Mouse (Mus musculus) gastrocnemius, postnatal 14 days (tissue): ENCODE data around the gene Nsun5. TPM values are rescaled to one million over a fixed set of nuclear protein-coding genes. Genes with fewer than 3 reads are reported as not detected.
A peak's percentile ranks its signal among the peaks of the same experiment; 100 is the strongest.

Source experiments
- DNase-seq: peaks from one replicate; pipeline ENCODE4 v3.0.0; 2021; ENCODE audit warnings: mixed read lengths
- intact Hi-C: fragments of 180-260 bp; cut with DNase I; formaldehyde crosslinking; loops from one replicate; pipeline ENCODE4 v1.15.1; 2025; ENCODE audit warnings: low total_unique reads
- long read RNA-seq, 2 experiments: library from polyadenylated mRNA; stranded (forward); transcript quantifications; one replicate each; pipeline ENCODE4 v2.0.0; 2021
- total RNA-seq, 2 experiments: library from RNA; stranded (reverse); gene quantifications; 2 replicates each; pipeline ENCODE4 v1.2.3; 2021

Nsun5 gene
- total RNA-seq, result 1 to 10 TPM; 5.2 to 8.1 TPM
- long read RNA-seq, experiment 1, transcript Nsun5-201 (10 exons, 2,243 nt), result major isoform, 7 of 9 reads
- long read RNA-seq, experiment 1, partial matches to known transcripts, result 0 of 9 reads
- long read RNA-seq, experiment 1, other reads (novel, unspliced or antisense), result 2 of 9 reads
- long read RNA-seq, experiment 2, transcript Nsun5-201 (10 exons, 2,243 nt), result major isoform, 16 of 18 reads
- long read RNA-seq, experiment 2, partial matches to known transcripts, result 0 of 18 reads
- long read RNA-seq, experiment 2, other reads (novel, unspliced or antisense), result 2 of 18 reads

DNA sequence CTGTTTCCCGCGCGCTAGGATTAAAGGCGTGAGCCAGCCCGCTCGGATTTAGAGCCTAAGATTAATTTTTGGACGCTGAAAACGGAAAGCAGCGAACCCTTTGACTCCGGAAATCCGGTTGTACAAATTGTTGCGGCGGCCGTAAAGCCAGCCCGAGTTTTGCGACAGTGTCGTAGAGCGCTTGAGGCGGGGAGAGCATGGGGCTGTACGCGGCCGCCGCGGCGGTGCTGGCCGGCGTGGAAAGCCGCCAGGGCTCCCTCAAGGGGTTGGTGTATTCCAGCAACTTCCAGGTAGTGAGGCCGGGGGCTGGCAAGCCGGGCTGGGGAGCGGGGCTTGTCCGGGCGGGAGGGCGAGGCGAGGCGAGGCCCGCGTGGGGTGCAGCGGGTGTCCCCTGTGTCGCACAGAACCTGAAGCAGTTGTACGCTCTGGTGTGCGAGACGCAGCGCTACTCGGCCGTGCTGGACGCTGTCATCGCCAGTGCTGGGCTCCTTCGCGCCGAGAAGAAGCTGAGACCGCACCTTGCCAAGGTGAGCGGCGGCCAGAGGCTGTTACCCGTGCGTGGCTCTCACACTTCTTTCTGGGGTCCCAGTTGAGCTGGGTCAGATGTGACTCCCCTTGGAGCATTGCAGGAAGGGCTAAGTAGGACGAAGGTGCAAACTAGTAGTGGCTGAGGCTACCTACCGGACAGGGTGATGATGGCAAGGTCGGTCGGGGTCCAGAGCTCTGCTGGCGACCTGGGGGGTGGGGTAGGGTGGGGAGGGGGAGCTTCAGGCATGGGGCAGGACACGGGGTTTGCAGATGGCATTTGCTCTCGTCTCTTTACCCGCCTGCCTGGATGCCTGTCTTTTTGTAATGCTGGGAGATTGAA, at the start of gene Nsun5:
TSS of gene Nsun5 (plus strand) at position 167 of the 868 bp plus-strand sequence.
- peak; percentile 95 for DNase-seq
- intact Hi-C loops, result no loop called here

GRCm38 (mm10) chr5:135322197-135322596, 47.6 kb upstream of the Nsun5 start:
- intact Hi-C loops, result no loop called here
- no peak for DNase-seq

GRCm38 (mm10) chr5:135326121-135326659, 43.6 kb upstream of the Nsun5 start:
- intact Hi-C loops, result no loop called here
- DNase-seq, result no peak

- intact Hi-C loops, result no loop called here
- no peak for DNase-seq
These were observed 40.3 kb upstream of the Nsun5 start for GRCm38 (mm10) chr5:135329471-135329870.

GRCm38 (mm10) chr5:135330201-135330600, 39.6 kb upstream of the Nsun5 start:
- intact Hi-C loops, result no loop called here
- no peak for DNase-seq

DNA sequence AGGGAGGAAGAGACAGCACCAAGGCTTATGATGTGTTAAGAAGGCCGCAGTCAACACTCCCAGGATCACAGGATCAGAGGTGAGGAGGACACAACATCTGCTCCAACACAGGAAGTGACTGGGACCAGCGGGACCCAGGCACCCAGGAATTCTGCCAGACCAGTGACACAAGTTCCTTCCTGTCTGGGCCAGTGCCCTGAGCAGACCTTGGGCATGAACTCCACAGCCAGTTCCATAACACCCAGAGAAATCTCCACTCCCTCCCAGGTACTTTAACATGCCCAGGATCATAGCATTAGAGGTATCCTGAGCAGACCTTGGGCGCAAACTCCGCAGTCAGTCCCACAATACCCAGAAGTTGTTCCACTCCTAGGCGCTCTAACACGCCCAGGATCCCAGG, 38.6 kb upstream of the Nsun5 start:
- intact Hi-C loops, result no loop called here
- DNase-seq, result no peak

GRCm38 (mm10) chr5:135337575-135337974, 32.2 kb upstream of the Nsun5 start:
- intact Hi-C loops, result no loop called here
- DNase-seq, result no peak

DNA sequence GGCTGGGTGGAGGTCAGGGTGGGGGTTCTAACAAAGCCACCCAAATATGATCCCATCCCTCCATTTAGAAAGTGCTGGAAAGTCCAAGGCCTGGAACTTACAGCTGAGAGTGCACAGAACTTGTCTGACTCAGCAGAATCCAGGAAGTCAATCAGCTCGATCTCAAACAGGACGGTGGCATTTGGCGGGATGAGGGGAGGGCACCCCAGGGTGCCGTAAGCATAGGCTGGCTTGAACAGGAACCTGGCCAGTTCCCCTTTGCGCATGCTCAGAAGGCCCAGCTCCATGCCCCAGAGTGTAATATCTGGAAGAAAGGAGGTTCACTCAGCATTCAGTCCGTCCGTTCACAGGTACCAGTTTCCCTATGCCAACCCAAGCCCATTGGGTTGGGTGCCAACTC, 23.8 kb upstream of the Nsun5 start:
- DNase-seq, result no peak
- intact Hi-C loops, result no loop called here

DNA sequence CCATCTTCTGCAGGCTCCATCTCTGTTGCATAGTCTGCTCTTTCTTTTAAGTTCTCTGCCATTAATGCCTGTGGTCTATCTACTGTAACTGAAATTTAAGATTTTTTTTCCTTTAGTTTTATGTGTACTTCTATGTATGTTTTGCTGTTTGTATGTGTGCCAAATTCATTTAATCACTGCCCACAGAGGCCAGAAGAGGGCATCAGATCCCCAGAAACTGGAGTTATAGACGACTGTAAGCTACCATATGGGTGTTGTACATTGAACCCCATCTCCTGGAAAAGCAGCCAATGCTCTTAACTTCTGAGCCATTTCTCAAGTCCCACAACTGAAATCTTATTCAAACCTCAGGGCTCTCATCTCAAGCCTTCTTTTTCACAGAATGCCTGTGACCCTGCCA, 23.3 kb upstream of the Nsun5 start:
- intact Hi-C loops, result no loop called here
- no peak for DNase-seq

DNA sequence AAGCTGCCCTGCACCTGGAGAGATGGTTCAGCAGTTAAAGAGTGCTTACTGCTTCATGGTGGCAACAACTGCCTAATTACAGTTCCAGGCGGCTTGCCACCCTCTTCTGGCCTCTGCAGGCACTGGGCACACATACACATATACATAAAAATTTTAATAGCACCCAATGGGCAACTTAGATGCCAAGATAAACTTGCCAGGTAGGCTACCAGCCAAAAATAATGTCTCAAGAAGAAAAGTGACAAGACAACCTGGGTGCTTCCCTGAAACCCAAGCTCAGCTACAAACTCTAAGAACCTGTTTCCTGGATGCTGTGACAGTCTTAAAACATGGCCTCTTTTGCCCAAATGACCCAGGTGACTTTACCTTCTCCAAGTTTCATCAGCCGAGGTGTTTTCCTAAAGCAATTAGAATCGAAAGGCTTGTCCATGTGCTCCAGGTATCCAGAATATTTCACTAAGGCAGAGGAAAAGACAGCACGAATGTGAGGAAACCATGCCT, 22.2 kb upstream of the Nsun5 start:
- no peak for DNase-seq
- intact Hi-C loops, result no loop called here

DNA sequence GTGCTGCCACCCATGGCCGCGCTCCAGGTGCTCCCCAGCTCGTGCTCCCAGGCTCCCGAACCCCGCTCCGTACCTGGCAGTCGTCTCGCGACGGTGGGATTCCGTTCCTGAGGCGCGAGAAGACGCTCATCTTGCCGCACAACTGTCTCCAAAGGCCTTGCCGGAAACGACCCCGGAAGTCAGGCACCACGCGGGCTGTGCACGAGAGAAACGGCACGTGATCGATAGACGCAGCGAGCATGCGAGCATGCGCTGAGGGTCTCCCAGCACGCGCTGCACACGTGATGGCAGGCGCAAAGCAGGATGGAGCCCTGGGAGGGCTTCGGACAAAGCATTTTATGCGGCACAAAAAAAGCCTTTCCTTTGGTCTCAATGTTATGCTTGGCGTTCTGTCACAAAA, 19.9 kb upstream of the Nsun5 start, which contains the start of gene Fkbp6:
TSS of gene Fkbp6 (minus strand) at position 183 of the 400 bp plus-strand sequence.
- no peak for DNase-seq
- intact Hi-C loops, result no loop called here

GRCm38 (mm10) chr5:135351606-135352005, 18.1 kb upstream of the Nsun5 start:
- DNase-seq, result no peak
- intact Hi-C loops, result no loop called here

DNA sequence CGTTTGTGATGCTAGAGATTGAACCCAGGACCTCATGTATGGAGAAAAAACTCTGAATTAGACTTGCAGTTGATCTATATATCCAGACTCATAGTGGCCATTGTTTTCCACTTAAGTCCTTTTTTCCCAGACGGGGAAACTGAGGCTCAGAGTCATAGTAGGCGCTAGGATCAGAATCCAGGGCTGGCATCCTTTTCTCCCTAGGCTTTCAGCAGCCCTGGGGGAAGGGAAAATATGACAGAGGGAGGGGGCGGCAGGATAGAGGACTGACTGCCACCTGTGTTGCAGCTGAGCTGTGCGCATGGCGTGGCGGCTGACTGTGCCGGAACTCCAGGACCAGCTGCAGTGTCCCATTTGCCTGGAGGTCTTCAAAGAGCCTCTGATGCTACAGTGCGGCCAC, 16.8 kb upstream of the Nsun5 start, which contains the start of gene Trim50:
TSS of gene Trim50 (plus strand) at position 301 of the 400 bp plus-strand sequence.
- intact Hi-C loops, result no loop called here
- DNase-seq, result no peak

DNA sequence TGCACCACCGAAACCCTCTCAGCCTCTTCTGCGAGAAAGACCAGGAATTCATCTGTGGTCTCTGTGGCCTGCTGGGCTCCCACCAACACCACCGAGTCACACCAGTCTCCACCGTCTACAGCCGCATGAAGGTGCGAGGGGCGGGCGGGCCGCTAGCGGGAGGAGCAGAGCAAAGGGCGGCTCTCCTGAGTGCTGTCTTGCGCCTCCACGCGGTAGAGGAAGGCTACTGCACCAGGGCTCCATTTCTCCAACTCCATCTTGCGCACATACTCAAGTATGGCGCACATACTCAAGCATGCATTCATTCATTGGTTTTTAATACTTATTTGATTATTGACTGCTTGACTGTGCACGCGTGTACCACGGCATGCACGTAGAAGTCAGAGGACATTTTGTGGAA, 16.2 kb upstream of the Nsun5 start:
- DNase-seq, result no peak
- intact Hi-C loops, result no loop called here

DNA sequence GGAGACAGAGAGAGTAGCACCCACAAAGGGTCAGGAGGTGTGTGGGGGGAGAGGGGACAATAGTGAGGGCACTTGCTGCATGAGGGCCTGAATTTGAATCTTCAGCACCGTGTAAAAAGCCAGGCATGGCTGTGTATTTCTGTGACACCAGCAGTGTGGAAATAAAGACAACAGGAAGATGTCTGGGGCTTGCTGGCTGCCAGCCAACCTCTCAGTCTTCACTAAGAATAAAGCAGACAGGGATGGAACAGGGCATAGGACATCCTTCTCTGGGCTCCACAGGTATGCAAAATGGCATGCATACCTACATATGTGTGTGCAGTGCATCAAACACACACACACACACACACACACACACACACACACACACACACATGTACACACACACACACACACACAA, 13.7 kb upstream of the Nsun5 start:
- intact Hi-C loops, result no loop called here
- DNase-seq, result no peak

GRCm38 (mm10) chr5:135357556-135357955, 12.2 kb upstream of the Nsun5 start:
- intact Hi-C loops, result no loop called here
- no peak for DNase-seq

DNA sequence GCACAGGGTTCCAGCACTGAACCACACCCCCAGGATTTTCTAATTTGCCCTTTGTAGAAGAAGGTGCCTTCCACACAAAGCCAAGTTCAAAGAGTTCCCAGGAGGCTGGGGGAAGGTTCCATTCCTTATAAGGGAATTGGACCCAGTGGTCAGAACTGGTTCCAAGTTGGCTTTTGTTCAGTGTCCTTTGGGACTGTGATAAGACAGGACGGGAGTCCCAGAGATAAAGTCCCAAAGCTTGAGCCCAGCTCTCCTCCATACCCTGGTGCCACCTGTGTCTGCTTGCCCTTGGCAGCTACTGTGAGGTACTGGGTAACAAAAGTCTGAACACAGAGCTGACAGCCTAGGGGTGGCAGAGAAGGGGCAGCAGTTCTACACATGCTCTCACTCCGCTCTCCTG, 10.0 kb upstream of the Nsun5 start:
- intact Hi-C loops, result no loop called here
- DNase-seq, result no peak

DNA sequence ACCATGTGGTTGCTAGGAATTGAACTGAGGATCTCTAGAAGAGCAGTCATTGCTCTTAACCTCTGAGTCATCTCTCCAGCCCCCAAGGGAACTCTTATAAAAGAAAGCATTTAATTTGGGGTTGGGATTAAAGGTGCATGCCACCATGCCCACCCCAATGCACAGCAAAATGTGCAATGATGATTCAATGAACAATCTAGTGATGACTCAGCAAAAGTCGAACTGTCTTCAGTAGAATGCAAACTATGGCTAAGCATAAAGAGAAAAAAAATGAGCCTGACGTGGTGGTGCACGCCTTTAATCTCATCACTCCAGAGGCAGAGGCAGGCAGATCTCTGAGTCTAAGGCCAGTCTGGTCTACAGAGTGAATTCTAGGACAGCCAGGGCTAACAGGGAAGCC, 7.2 kb upstream of the Nsun5 start:
- intact Hi-C loops, result no loop called here
- no peak for DNase-seq

DNA sequence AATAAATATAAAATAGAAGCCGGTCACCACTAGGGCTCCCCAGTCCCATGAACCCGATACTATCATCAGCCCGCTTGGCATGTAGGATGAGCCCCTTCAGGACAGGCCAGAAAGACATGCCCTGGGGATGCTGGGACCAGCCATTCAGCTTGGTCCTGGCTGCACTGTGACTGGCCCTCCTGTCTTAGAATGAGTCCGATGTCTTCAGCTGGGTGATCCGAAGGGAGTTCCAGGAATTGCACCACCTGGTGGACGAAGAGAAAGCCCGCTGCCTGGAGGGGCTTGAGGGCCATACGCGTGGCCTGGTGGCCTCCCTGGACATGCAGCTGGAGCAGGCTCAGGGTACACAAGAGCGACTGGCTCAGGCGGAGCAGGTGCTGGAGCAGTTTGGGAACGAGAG, 6.2 kb upstream of the Nsun5 start:
- no peak for DNase-seq
- intact Hi-C loops, result no loop called here

DNA sequence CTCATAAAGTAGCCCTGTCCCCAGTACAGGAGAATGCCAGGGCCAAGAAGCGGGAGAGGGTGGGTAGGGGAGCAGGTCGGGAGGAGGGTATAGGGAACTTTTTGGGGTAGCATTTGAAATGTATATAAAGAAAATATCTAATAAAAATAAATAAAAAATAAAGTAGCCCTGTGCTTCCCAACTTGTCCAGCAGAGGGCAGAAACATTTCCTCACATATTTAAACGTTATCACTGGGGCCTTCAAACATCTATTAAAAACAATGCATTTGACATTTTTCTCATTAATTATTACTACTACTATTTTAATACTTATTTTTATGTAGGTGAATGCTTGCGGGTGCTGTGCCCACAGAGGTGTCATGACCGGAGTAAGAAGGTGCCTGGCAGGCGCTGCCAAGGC, 1.9 kb upstream of the Nsun5 start:
- intact Hi-C loops, result no loop called here
- no peak for DNase-seq
